Mouse (Mus musculus) adipose tissue, adult 10 weeks (tissue): Measurements from ENCODE around the gene Swsap1. TPM values are rescaled to one million over a fixed set of nuclear protein-coding genes. Genes with fewer than 3 reads are reported as not detected.

Experiments
- polyA plus RNA-seq: library from polyadenylated mRNA; stranded (reverse); fragments of 350-450 nt; fragmentation: Illumina TruSeq; extraction: RNeasy Lipid Tissue Mini Kit (QIAGEN cat#74804); gene quantifications from one replicate; pipeline ENCODE4 v1.2.3, GENCODE M21; 2014; ENCODE audit warnings: low read depth, low replicate concordance

Swsap1 gene
- polyA plus RNA-seq, result 15.6 TPM

GRCm38 (mm10) chr9:21955570-21956281 lies at the start of gene Swsap1:
Gene Swsap1, plus strand, starts transcription at chr9:21955755.

GRCm38 (mm10) chr9:21918035-21918592 lies 37.4 kb upstream of the Swsap1 start, which contains the start of gene Rab3d:
Gene Rab3d, minus strand, starts transcription at chr9:21918192.

GRCm38 (mm10) chr9:21927208-21927753 lies 28.3 kb upstream of the Swsap1 start, which contains the start of the genes Ccdc159 and Tmem205:
Gene Ccdc159, plus strand, starts transcription at chr9:21927471.
Gene Tmem205, minus strand, starts transcription at chr9:21927556.

GRCm38 (mm10) chr9:21936692-21937570 lies 18.6 kb upstream of the Swsap1 start, which contains the start of gene Plppr2:
Gene Plppr2, plus strand, starts transcription at chr9:21937033.

GRCm38 (mm10) chr9:21963417-21963816 lies 7.9 kb downstream of the Swsap1 start, which contains the start of gene Epor:
Gene Epor, minus strand, starts transcription at chr9:21963506.

GRCm38 (mm10) chr9:21989230-21990110 lies 33.9 kb downstream of the Swsap1 start, which contains the start of gene Rgl3:
Gene Rgl3, minus strand, starts transcription at chr9:21989446.

GRCm38 (mm10) chr9:22002194-22003162 lies 46.9 kb downstream of the Swsap1 start, which contains the start of the genes Ccdc151 and Prkcsh:
Gene Ccdc151, minus strand, starts transcription at chr9:22002634.
Gene Prkcsh, plus strand, starts transcription at chr9:22002806.

Other genes starting within 250 kb of the Swsap1 start
- gene Ldlr, start 232.3 kb upstream of the Swsap1 start, polyA plus RNA-seq, result 20.8 TPM
- 2.0 TPM for gene Spc24, start 195.5 kb upstream of the Swsap1 start, polyA plus RNA-seq
- 19.9 TPM for gene Kank2, start 157.0 kb upstream of the Swsap1 start, polyA plus RNA-seq
- gene Angptl8, start 120.2 kb upstream of the Swsap1 start, polyA plus RNA-seq, result 3.0 TPM
- 30.9 TPM for gene Dock6, start 103.1 kb upstream of the Swsap1 start, polyA plus RNA-seq
- gene Rab3d, start 37.6 kb upstream of the Swsap1 start, polyA plus RNA-seq, result 36.3 TPM
- gene Ccdc159, start 28.3 kb upstream of the Swsap1 start, polyA plus RNA-seq, result 8.7 TPM
- gene Tmem205, start 28.2 kb upstream of the Swsap1 start, polyA plus RNA-seq, result 141 TPM
- 7.7 TPM for gene Plppr2, start 18.7 kb upstream of the Swsap1 start, polyA plus RNA-seq
- 4.1 TPM for gene Epor, start 7.8 kb downstream of the Swsap1 start, polyA plus RNA-seq
- 23.4 TPM for gene Rgl3, start 33.7 kb downstream of the Swsap1 start, polyA plus RNA-seq
- gene Ccdc151, start 46.9 kb downstream of the Swsap1 start, polyA plus RNA-seq, result 2.1 TPM
- gene Prkcsh, start 47.1 kb downstream of the Swsap1 start, polyA plus RNA-seq, result 107 TPM
- gene Elavl3, start 96.3 kb downstream of the Swsap1 start, polyA plus RNA-seq, result 0.05 TPM
- not detected for gene Gm49318, start 115.5 kb downstream of the Swsap1 start, polyA plus RNA-seq
- 7.2 TPM for gene Zfp653, start 115.6 kb downstream of the Swsap1 start, polyA plus RNA-seq
- 26.5 TPM for gene Ecsit, start 129.7 kb downstream of the Swsap1 start, polyA plus RNA-seq
- gene Cnn1, start 143.5 kb downstream of the Swsap1 start, polyA plus RNA-seq, result 56.7 TPM
- 111 TPM for gene Elof1, start 161.4 kb downstream of the Swsap1 start, polyA plus RNA-seq
- gene Acp5, start 180.0 kb downstream of the Swsap1 start, polyA plus RNA-seq, result 206 TPM
- 59.1 TPM for gene Pigyl, start 201.1 kb downstream of the Swsap1 start, polyA plus RNA-seq
- 3.3 TPM for gene Zfp872, start 232.3 kb downstream of the Swsap1 start, polyA plus RNA-seq